Mouse (Mus musculus) liver, postnatal 0 days (tissue): ENCODE results near the gene Rabepk.

ENCODE experiments used
- CTCF ChIP-seq: sonication (generic); IDR thresholded peaks from 2 replicates; pipeline ENCODE4 v1.5.1; 2016; ENCODE audit warnings: antibody characterized with exemption, low read depth
- EP300 ChIP-seq: IDR thresholded peaks from 2 replicates; pipeline ENCODE4 v1.6.1; 2016; ENCODE audit warnings: antibody characterized with exemption, low read depth, mild to moderate bottlenecking

GRCm38 (mm10) chr2:34805364-34805950 lies 5.7 kb upstream of the Rabepk start:
- TF ChIP-seq CTCF, result no peak
- TF ChIP-seq EP300, result no peak
